In the genomic region with DNA sequence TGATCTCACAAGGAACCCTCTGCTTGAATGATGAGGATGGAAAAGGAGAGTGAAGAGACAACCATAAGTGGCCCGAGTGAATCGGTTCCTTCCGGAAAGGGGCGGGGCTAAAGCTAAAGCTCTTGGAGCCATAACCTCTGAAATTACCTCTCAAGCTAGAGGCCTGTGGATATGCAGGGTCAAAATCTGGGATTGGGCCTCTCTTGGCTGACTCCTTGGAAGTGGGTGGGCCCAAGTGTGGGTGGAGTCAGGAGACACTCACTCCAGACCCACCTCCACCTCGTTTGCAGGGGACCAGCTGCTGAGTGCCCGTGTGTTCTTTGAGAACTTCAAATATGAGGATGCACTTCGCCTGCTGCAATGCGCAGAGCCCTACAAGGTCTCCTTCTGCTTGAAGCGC, we compare ENCODE assay signal across 16 mouse cellular contexts. TPM values are rescaled to one million over a fixed set of nuclear protein-coding genes. Genes with fewer than 3 reads are reported as not detected.
"Had no signal": no experiment of that assay in that cellular context is flagged by ENCODE, and none has a peak within 500 bp of the region (broad histone marks: within the 10 kb centered on the region; RNA-seq: fewer than 3 reads in every experiment).

No protein-coding gene starts in this region.

- H3K4me3 ChIP-seq: left cerebral cortex, adult 2 months; limb, embryonic 10.5 days; liver, embryonic 13.5 days; lung, embryonic 15.5 days; megakaryocyte, embryonic 14.5 days; midbrain, embryonic 12.5 days had no signal

- H3K9me3 ChIP-seq: limb, embryonic 10.5 days; lung, embryonic 15.5 days; midbrain, embryonic 12.5 days had no signal

- H3K4me1 ChIP-seq: limb, embryonic 10.5 days; lung, embryonic 15.5 days; midbrain, embryonic 12.5 days had no signal

- ATAC-seq: inflammation-experienced regulatory T-cells, adult 6 months; midbrain, embryonic 16.5 days had no signal

- H3K9ac ChIP-seq: liver, embryonic 13.5 days; lung, embryonic 15.5 days; midbrain, embryonic 12.5 days had no signal

- H3K27me3 ChIP-seq: liver, embryonic 13.5 days; lung, embryonic 15.5 days; midbrain, embryonic 12.5 days had no signal

- DNase-seq: kidney, adult 18-20 months; kidney, postnatal 25 days; liver, embryonic 13.5 days; right cerebral cortex, adult 18-20 months; right cerebral cortex, postnatal 25 days; thymus, adult 18-20 months; thymus, postnatal 25 days had no signal

- H3K4me2 ChIP-seq: liver, embryonic 13.5 days; lung, embryonic 15.5 days; midbrain, embryonic 12.5 days had no signal

- H3K27ac ChIP-seq: left cerebral cortex, adult 2 months; limb, embryonic 10.5 days; liver, embryonic 13.5 days; lung, embryonic 15.5 days; macrophage; midbrain, embryonic 12.5 days had no signal

RNA-seq across cellular contexts. Expression of gene Hipk4, which starts 8.1 kb away (rescaled TPM):
- total RNA-seq: left cerebral cortex, postnatal 14 days had no signal
